Mouse (Mus musculus): Measurements from ENCODE around the gene Pbrm1. TPM values are rescaled to one million over a fixed set of nuclear protein-coding genes. Genes with fewer than 3 reads are reported as not detected.

Pbrm1 gene
- total and polyA plus RNA-seq, 3 experiments, result 28.7 to 62.0 (median 32.4) TPM

DNA sequence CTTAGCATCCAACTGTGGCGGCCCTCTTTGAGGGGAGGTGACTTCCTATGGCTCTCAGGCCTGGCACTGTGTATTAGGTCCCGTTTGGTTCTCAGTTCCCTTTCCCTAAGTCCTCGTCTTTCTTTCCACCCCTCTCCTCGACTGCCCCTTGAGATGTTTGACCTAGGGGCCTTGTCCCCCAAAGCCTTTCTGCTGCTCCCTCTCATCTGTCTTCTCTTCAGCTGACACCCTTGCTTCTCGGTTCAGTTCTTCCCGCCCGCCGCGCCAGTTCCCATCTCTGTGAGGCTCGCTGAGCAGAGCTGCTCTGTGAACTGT is 118.3 kb downstream of the Pbrm1 start:
- DNase-seq (ENCODE audit: low read depth, low spot score), result no peak
- H3K36me3 ChIP-seq (ENCODE audit: control insufficient read depth in 1 of 2, insufficient read depth in 2 of 2, low read length in 2 of 2), result peaks cover 0 to 3% of the 10 kb centered on the region in 2 experiments; a peak in 3 of 4 replicates
- H3K27me3 ChIP-seq (ENCODE audit: control insufficient read depth in 1 of 2, insufficient read depth in 2 of 2, low read length in 2 of 2), result no peaks in the 10 kb centered on the region
- peaks cover 0 to 7% of the 10 kb centered on the region in 2 experiments; a peak in 2 of 4 replicates for H3K4me1 ChIP-seq (ENCODE audit: control insufficient read depth in 1 of 2, insufficient read depth in 2 of 2, low read length in 2 of 2)
- no peaks in the 10 kb centered on the region for H3K9me3 ChIP-seq (replicated peaks; ENCODE audit: insufficient read depth, low read length)
- no peak overlapping the region for H3K9ac ChIP-seq (ENCODE audit: control insufficient read depth, low read depth, low read length, poor library complexity, severe bottlenecking)
- no peak overlapping the region for H3K4me3 ChIP-seq (ENCODE audit: control insufficient read depth in 1 of 2, insufficient read depth in 1 of 2, low read depth in 2 of 2, low read length in 2 of 2)
- TF ChIP-seq MEF2A (IDR thresholded peaks at IDR 0.05; ENCODE audit: extremely low read depth, insufficient replicate concordance, low read depth, low read length, poor library complexity, severe bottlenecking), result no peak
- TF ChIP-seq POLR2AphosphoS2 (IDR thresholded peaks at IDR 0.05; ENCODE audit: low read length), result no peak
- TF ChIP-seq ELF1 (IDR thresholded peaks at IDR 0.05; ENCODE audit: low read depth, low read length), result no peak
- TF ChIP-seq CHD1 (IDR thresholded peaks at IDR 0.05; ENCODE audit: low read depth, low read length), result no peak
- no peak for TF ChIP-seq POLR2AphosphoS5 (IDR thresholded peaks at IDR 0.05; ENCODE audit: borderline replicate concordance, low read depth, low read length)
- no peak for TF ChIP-seq SIN3A (IDR thresholded peaks at IDR 0.05; ENCODE audit: low read length)
- no peak for TF ChIP-seq TAL1 (IDR thresholded peaks at IDR 0.05; ENCODE audit: low read length)
- TF ChIP-seq CTCF (IDR thresholded peaks at IDR 0.05 in 2 of 3, conservative IDR thresholded peaks at IDR 0.05 in 1 of 3; ENCODE audit: control insufficient read depth in 1 of 3, insufficient read depth in 1 of 3, low read depth in 2 of 3, low read length in 3 of 3, poor library complexity in 1 of 3, severe bottlenecking in 1 of 3), result no peak
- no peak for TF ChIP-seq JUND (IDR thresholded peaks at IDR 0.05; ENCODE audit: low read depth, low read length)
- no peak overlapping the region for H3K27ac ChIP-seq (ENCODE audit: control insufficient read depth, low read depth, low read length)
- H3K79me2 ChIP-seq (ENCODE audit: control insufficient read depth, insufficient read depth, low read length, poor library complexity), result no peaks in the 10 kb centered on the region

DNA sequence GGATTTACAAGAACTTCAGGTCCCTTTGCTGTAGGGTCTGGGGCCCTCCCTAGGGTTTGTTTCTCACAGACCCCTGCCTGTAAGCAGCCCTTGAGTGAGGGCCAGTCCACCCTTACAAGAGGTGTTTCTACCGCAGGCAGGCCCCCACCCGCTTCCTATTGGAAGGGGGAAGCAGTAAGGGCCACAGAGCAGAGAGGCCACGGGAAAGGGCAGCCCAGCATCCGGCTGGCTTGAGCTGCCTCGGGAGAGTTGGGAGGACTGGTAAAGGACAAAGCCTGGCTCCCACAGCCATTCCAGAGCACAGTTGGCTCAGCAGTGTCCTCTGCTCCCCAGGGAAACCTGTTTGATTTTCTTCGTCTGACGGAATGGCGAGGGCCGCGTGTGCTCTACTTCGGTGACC is 118.9 kb downstream of the Pbrm1 start:
- no peak overlapping the region for H3K9ac ChIP-seq (ENCODE audit: control insufficient read depth, low read depth, low read length, poor library complexity, severe bottlenecking)
- H3K4me1 ChIP-seq (ENCODE audit: control insufficient read depth in 1 of 2, insufficient read depth in 2 of 2, low read length in 2 of 2), result peaks cover 0 to 2% of the 10 kb centered on the region in 2 experiments; a peak in 1 of 4 replicates

More for the DNA sequence above, 118.9 kb downstream of the Pbrm1 start:
- Histone ChIP-seq H3K36me3 (ENCODE audit: control insufficient read depth in 1 of 2, insufficient read depth in 2 of 2, low read length in 2 of 2) (no peaks in the 10 kb centered on the region; a peak in 1 of 4 replicates), H3K79me2 (ENCODE audit: control insufficient read depth, insufficient read depth, low read length, poor library complexity) (no peaks in the 10 kb centered on the region), H3K27me3 (ENCODE audit: control insufficient read depth in 1 of 2, insufficient read depth in 2 of 2, low read length in 2 of 2) (no peaks in the 10 kb centered on the region), H3K4me3 (ENCODE audit: control insufficient read depth in 1 of 2, insufficient read depth in 1 of 2, low read depth in 2 of 2, low read length in 2 of 2) (no peak overlapping the region), H3K9me3 (replicated peaks; ENCODE audit: insufficient read depth, low read length) (no peaks in the 10 kb centered on the region), H3K27ac (ENCODE audit: control insufficient read depth, low read depth, low read length) (no peak overlapping the region)
- no peak for TF ChIP-seq SIN3A (IDR thresholded peaks at IDR 0.05; ENCODE audit: low read length)
- TF ChIP-seq ZMIZ1 (IDR thresholded peaks at IDR 0.05; ENCODE audit: low read depth, low read length), result no peak
- no peak for TF ChIP-seq MEF2A (IDR thresholded peaks at IDR 0.05; ENCODE audit: extremely low read depth, insufficient replicate concordance, low read depth, low read length, poor library complexity, severe bottlenecking)
- TF ChIP-seq ZC3H11A (IDR thresholded peaks at IDR 0.05; ENCODE audit: low read depth, low read length), result no peak
- no peak for TF ChIP-seq POLR2A (IDR thresholded peaks at IDR 0.05; ENCODE audit: control insufficient read depth in 1 of 2, insufficient read depth in 1 of 2, low read depth in 1 of 2, low read length in 2 of 2, poor library complexity in 1 of 2)
- no peak for TF ChIP-seq TBP (IDR thresholded peaks at IDR 0.05; ENCODE audit: low read depth, low read length)
- no peak for TF ChIP-seq SMC3 (IDR thresholded peaks at IDR 0.05; ENCODE audit: low read depth, low read length)
- no peak for TF ChIP-seq ZKSCAN1 (IDR thresholded peaks at IDR 0.05; ENCODE audit: low read depth, low read length)
- TF ChIP-seq JUND (IDR thresholded peaks at IDR 0.05; ENCODE audit: low read depth, low read length), result no peak
- no peak for TF ChIP-seq MYC (IDR thresholded peaks at IDR 0.05; ENCODE audit: low read depth, low read length)
- TF ChIP-seq HCFC1 (IDR thresholded peaks at IDR 0.05; ENCODE audit: low read depth, low read length), result no peak
- no peak for TF ChIP-seq USF1 (IDR thresholded peaks at IDR 0.05; ENCODE audit: low read depth, low read length)
- TF ChIP-seq USF2 (IDR thresholded peaks at IDR 0.05; ENCODE audit: borderline replicate concordance in 1 of 2, insufficient read depth in 1 of 2, low read depth in 1 of 2, low read length in 2 of 2), result no peak
- TF ChIP-seq KAT2A (conservative IDR thresholded peaks at IDR 0.05; ENCODE audit: low read depth, low read length), result no peak
- TF ChIP-seq MYB (IDR thresholded peaks at IDR 0.05; ENCODE audit: low read depth, low read length), result no peak
- TF ChIP-seq POLR2AphosphoS5 (IDR thresholded peaks at IDR 0.05; ENCODE audit: borderline replicate concordance, low read depth, low read length), result no peak
- no peak for TF ChIP-seq ETS1 (IDR thresholded peaks at IDR 0.05; ENCODE audit: low read depth, low read length)
- no peak for TF ChIP-seq MAX (IDR thresholded peaks at IDR 0.05; ENCODE audit: low read length)
- TF ChIP-seq BHLHE40 (IDR thresholded peaks at IDR 0.05; ENCODE audit: borderline replicate concordance, low read depth, low read length), result no peak
- DNase-seq (ENCODE audit: low read depth, low spot score), result no peak

Measured in MEL (cell line).